Mouse (Mus musculus) liver, embryonic 13.5 days (tissue): Measurements from ENCODE around the gene Ttn. TPM values are rescaled to one million over a fixed set of nuclear protein-coding genes. Genes with fewer than 3 reads are reported as not detected.

Experiments
- polyA plus RNA-seq: library from polyadenylated mRNA; unstranded; fragments of >200 nt; fragmentation: Nextera tagmentation; extraction: Ambion mirVana; gene quantifications from 2 replicates; pipeline ENCODE4 v1.2.1, GENCODE M21; 2015

The Ttn gene
- polyA plus RNA-seq, 1 experiment from 2014 or later, result 1.6 TPM

Other genes starting within 250 kb of the Ttn start
- 1.0 and 1.1 TPM in 2 replicates for gene Ccdc141, start 188.1 kb upstream of the Ttn start, polyA plus RNA-seq